Mouse (Mus musculus): ENCODE measurements at regions not wholly inside any gene's neighbourhood (a gene's known extent, or its start where the extent isn't known, plus 50 kb on each side); places are given as distances from the start of the nearest gene placed in this dataset.
"Not testable (repeated sequence)": the region's sequence is repeated elsewhere in the genome, so short reads cannot be mapped to it uniquely, and the experiment has no call there.

GRCm38 (mm10) chr14:104410730-104411129, 57.1 kb downstream of the Pou4f1 start:
- no peak overlapping the region for H3K4me2 ChIP-seq (replicated peaks)
- no peaks in the 10 kb centered on the region for H3K9me3 ChIP-seq
- no peaks in the 10 kb centered on the region for H3K4me1 ChIP-seq (replicated peaks)
- 53% methylated on average over 2 of the region's 2 CpGs for WGBS
- no peak for ATAC-seq
- H3K27me3 ChIP-seq: no peaks in the 10 kb centered on the region
- H3K4me3 ChIP-seq (replicated peaks): no peak overlapping the region
- no peak overlapping the region for H3K9ac ChIP-seq (replicated peaks)
- H3K27ac ChIP-seq: no peak overlapping the region
- no peaks in the 10 kb centered on the region for H3K36me3 ChIP-seq

- no peak overlapping the region for H3K4me3 ChIP-seq (replicated peaks)
- no peak overlapping the region for H3K4me2 ChIP-seq (replicated peaks)
- WGBS: 79% methylated on average over 6 of the region's 6 CpGs
- H3K27me3 ChIP-seq: no peaks in the 10 kb centered on the region
- H3K4me1 ChIP-seq (replicated peaks): no peaks in the 10 kb centered on the region
- H3K9me3 ChIP-seq: no peaks in the 10 kb centered on the region
- no peaks in the 10 kb centered on the region for H3K36me3 ChIP-seq
- ATAC-seq: no peak
- H3K27ac ChIP-seq: no peak overlapping the region
- H3K9ac ChIP-seq (replicated peaks): no peak overlapping the region
Measured at GRCm38 (mm10) chr14:104410292-104410691, 57.5 kb downstream of the Pou4f1 start.

- Histone ChIP-seq H3K9me3 (no peaks in the 10 kb centered on the region), H3K36me3 (no peaks in the 10 kb centered on the region)
- 63% methylated on average over 3 of the region's 3 CpGs for WGBS
Measured at GRCm38 (mm10) chr14:104406062-104406461, 61.7 kb downstream of the Pou4f1 start.

DNA sequence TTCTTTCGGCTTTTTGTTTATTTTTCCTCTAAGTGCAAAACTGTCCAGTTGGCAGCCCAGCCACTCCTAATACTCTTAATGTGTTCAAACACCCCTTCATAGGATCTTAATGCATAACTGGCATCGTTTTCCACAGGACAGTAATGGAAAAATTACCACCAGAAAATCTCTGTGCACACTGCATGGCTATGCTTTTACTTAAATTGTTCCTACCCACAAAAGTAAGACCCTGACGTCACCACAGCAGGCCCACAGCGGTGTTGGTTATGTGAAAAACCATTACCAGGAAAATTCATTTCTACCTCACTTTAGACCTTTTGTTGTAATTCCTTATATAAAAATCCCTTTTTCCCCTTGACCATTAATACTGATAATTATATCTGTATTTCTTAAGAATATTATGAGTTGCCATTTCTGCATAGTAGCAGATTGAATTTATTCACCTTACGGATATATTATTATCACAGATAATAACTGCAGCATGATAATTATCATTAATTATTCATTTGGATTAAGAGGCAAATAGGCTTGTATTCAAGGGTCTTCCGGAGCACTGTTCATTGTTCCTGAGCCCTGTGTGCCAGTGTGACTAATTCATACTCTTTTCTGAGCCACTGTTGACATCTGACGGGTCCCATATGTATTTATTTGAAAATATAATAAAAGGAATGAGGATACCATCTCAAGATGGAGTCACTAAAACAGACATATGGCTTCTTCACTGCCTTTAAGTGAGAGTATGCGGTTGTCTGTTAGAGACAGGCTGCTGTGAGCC, 78.3 kb downstream of the Pou4f1 start:
- no peaks in the 10 kb centered on the region for H3K36me3 ChIP-seq
- peak; percentile 74; the same call in 1 of the 2 replicates for ATAC-seq
- no peak overlapping the region for H3K9ac ChIP-seq (replicated peaks)
- H3K4me1 ChIP-seq (replicated peaks): peaks cover 13% of the 10 kb centered on the region; the same call in 1 of the 2 replicates
- no peak overlapping the region for H3K4me2 ChIP-seq (replicated peaks)
- no peaks in the 10 kb centered on the region for H3K27me3 ChIP-seq
- H3K27ac ChIP-seq: no peak overlapping the region; the same call in 1 of the 2 replicates
- WGBS: 52% methylated on average over 8 of the region's 8 CpGs
- no peaks in the 10 kb centered on the region for H3K9me3 ChIP-seq
- H3K4me3 ChIP-seq (replicated peaks): no peak overlapping the region

More at GRCm38 (mm10) chr14:104406062-104406461, 61.7 kb downstream of the Pou4f1 start:
- ATAC-seq: no peak
- Histone ChIP-seq H3K9ac (replicated peaks) (no peak overlapping the region), H3K27ac (no peak overlapping the region), H3K27me3 (no peaks in the 10 kb centered on the region), H3K4me1 (replicated peaks) (no peaks in the 10 kb centered on the region), H3K4me2 (replicated peaks) (no peak overlapping the region), H3K4me3 (replicated peaks) (no peak overlapping the region)

DNA sequence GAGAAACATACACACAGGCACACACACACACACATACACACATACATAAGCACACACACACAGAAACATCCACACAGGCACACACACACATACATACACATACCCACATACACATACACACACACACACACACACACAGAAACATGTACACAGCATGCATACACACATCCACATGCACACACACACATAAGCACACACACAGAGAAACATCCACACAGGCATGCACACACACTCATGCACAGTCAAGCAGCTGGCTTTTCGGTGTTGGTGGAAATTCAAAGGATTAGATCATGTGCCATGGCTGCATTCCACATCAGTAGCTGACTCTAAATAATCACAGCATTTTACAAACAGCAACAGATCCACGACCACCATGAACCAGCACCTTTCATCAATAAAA, 78.9 kb downstream of the Pou4f1 start:
- WGBS: 61% methylated on average over 2 of the region's 2 CpGs
- Histone ChIP-seq H3K36me3 (no peaks in the 10 kb centered on the region), H3K27me3 (no peaks in the 10 kb centered on the region), H3K4me1 (replicated peaks) (peaks cover 13% of the 10 kb centered on the region; the same call in 1 of the 2 replicates), H3K9ac (replicated peaks) (no peak overlapping the region), H3K4me3 (replicated peaks) (no peak overlapping the region), H3K27ac (no peak overlapping the region; the same call in 1 of the 2 replicates), H3K4me2 (replicated peaks) (no peak overlapping the region), H3K9me3 (no peaks in the 10 kb centered on the region)
- ATAC-seq: peak; percentile 62; the same call in 1 of the 2 replicates

- H3K9ac ChIP-seq (replicated peaks): no peak overlapping the region
- peaks cover 14% of the 10 kb centered on the region for H3K4me1 ChIP-seq (replicated peaks)
- H3K4me2 ChIP-seq (replicated peaks): no peak overlapping the region
- H3K27ac ChIP-seq: 0 out of 2 replicates have a peak overlapping the region, but pooled peaks have one; percentile 14
- no peaks in the 10 kb centered on the region for H3K9me3 ChIP-seq
- peak; percentile 94 for ATAC-seq
- 36% methylated on average over 5 of the region's 5 CpGs for WGBS
- no peak overlapping the region for H3K4me3 ChIP-seq (replicated peaks)
- H3K36me3 ChIP-seq: no peaks in the 10 kb centered on the region
- H3K27me3 ChIP-seq: no peaks in the 10 kb centered on the region
Measured at GRCm38 (mm10) chr14:104380986-104381385, 86.8 kb downstream of the Pou4f1 start.

- no peaks in the 10 kb centered on the region for H3K36me3 ChIP-seq
- 82% methylated on average over 7 of the region's 7 CpGs for WGBS
- H3K4me1 ChIP-seq (replicated peaks): 0 out of 2 replicates have a peak, but pooled peaks cover 4% of the 10 kb centered on the region
Measured at GRCm38 (mm10) chr14:104372776-104373175, 95.0 kb downstream of the Pou4f1 start.

DNA sequence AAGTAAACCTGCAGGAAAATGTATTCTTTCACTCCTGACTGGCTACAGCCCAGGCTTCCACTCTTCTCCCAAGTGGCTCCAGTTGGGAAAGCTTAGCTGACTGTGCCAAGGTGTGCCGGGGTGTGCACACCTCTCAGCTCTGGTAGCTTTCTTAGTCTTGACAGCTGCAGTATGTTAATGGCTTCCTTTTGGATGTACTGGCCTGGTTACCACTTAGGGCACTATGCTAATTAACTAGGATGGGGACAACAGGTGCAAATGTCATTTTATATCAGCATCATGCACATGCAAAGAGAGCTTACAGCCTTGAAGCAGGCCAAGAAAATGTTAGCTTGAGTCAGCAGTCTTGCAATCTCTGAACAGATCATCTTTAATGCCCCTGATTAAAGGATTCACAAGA, 111.2 kb downstream of the Pou4f1 start:
- 76% methylated on average over 1 of the region's 1 CpGs for WGBS
- H3K4me1 ChIP-seq (replicated peaks): peaks cover 3% of the 10 kb centered on the region
- no peak overlapping the region for H3K9ac ChIP-seq (replicated peaks)
- no peaks in the 10 kb centered on the region for H3K9me3 ChIP-seq
- peak; percentile 83 for ATAC-seq
- H3K27ac ChIP-seq: peak overlapping the region; percentile 36; the same call in 1 of the 2 replicates
- no peak overlapping the region for H3K4me3 ChIP-seq (replicated peaks)
- no peaks in the 10 kb centered on the region for H3K27me3 ChIP-seq
- H3K4me2 ChIP-seq (replicated peaks): no peak overlapping the region
- H3K36me3 ChIP-seq: no peaks in the 10 kb centered on the region

More at GRCm38 (mm10) chr14:104372776-104373175, 95.0 kb downstream of the Pou4f1 start:
- no peaks in the 10 kb centered on the region for H3K9me3 ChIP-seq
- no peak overlapping the region for H3K4me2 ChIP-seq (replicated peaks)
- no peak overlapping the region for H3K9ac ChIP-seq (replicated peaks)
- no peak overlapping the region for H3K27ac ChIP-seq
- no peak overlapping the region for H3K4me3 ChIP-seq (replicated peaks)
- no peaks in the 10 kb centered on the region for H3K27me3 ChIP-seq
- no peak for ATAC-seq

DNA sequence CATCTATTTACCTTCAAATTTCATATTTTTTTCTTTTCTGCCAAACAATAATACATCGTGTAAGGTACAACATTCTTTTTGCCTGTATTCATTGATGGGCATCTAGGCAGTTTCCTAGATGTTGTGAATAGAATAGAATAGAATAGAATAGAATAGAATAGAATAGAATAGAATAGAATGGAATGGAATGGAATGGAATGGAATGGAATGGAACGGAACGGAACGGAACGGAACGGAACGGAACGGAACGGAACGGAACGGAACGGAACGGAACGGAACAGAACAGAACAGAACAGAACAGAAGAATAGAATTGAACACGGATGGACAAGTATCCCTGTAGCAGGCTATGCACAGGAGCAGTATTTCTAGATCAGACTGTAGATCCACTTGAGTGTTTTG, 131.0 kb downstream of the Pou4f1 start:
- ATAC-seq; H3K36me3 ChIP-seq; H3K27ac ChIP-seq; H3K4me1 ChIP-seq (replicated peaks); H3K4me2 ChIP-seq (replicated peaks); H3K27me3 ChIP-seq; H3K9ac ChIP-seq (replicated peaks); H3K9me3 ChIP-seq; H3K4me3 ChIP-seq (replicated peaks): not testable (repeated sequence)
- 95% methylated on average over 15 of the region's 15 CpGs for WGBS

GRCm38 (mm10) chr14:104326089-104326488, 141.7 kb downstream of the Pou4f1 start:
- Histone ChIP-seq H3K9ac (replicated peaks) (no peak overlapping the region), H3K4me2 (replicated peaks) (no peak overlapping the region), H3K36me3 (no peaks in the 10 kb centered on the region), H3K4me3 (replicated peaks) (no peak overlapping the region), H3K9me3 (no peaks in the 10 kb centered on the region), H3K4me1 (replicated peaks) (no peaks in the 10 kb centered on the region), H3K27me3 (no peaks in the 10 kb centered on the region), H3K27ac (no peak overlapping the region)
- ATAC-seq: peak; percentile 62
- WGBS: 48% methylated on average over 10 of the region's 10 CpGs

DNA sequence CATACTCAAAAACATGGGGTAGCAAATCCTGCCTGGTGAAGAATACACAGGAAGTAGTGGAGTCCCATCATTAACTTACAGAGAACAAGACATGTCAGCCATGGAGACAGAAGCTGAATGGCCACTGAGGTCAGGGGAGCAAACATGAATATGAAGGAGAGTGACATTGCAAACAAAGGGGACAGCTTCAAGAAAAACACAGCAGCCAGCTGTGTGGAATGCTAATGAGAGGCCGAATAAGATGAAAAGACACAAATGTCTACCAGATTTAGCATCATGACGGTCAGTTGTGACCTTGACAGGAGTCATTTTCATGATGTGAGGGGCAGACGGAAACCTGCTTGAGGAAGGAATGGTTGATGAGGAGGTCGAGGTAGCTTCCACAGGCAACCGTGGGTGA, 167.7 kb downstream of the Pou4f1 start:
- 45% methylated on average over 5 of the region's 5 CpGs for WGBS
- no peak for ATAC-seq
- H3K36me3 ChIP-seq: no peaks in the 10 kb centered on the region
- H3K4me3 ChIP-seq (replicated peaks): no peak overlapping the region
- H3K4me1 ChIP-seq (replicated peaks): peaks cover 25% of the 10 kb centered on the region
- H3K4me2 ChIP-seq (replicated peaks): no peak overlapping the region
- H3K9ac ChIP-seq (replicated peaks): no peak overlapping the region
- no peak overlapping the region for H3K27ac ChIP-seq
- no peaks in the 10 kb centered on the region for H3K27me3 ChIP-seq
- no peaks in the 10 kb centered on the region for H3K9me3 ChIP-seq

- peak; percentile 94 for ATAC-seq
- Histone ChIP-seq H3K9ac (replicated peaks) (no peak overlapping the region), H3K4me3 (replicated peaks) (no peak overlapping the region), H3K27ac (peak overlapping the region; percentile 57; the same call in 1 of the 2 replicates), H3K4me1 (replicated peaks) (peaks cover 25% of the 10 kb centered on the region), H3K4me2 (replicated peaks) (no peak overlapping the region), H3K9me3 (no peaks in the 10 kb centered on the region), H3K27me3 (no peaks in the 10 kb centered on the region), H3K36me3 (no peaks in the 10 kb centered on the region)
- WGBS: 13% methylated on average over 4 of the region's 4 CpGs
Measured at GRCm38 (mm10) chr14:104298312-104298711, 169.5 kb downstream of the Pou4f1 start.
